Mouse (Mus musculus): ENCODE results near the gene Rsc1a1. TPM values are rescaled to one million over a fixed set of nuclear protein-coding genes. Genes with fewer than 3 reads are reported as not detected.

Rsc1a1 gene
- not detected for polyA plus RNA-seq (2017; shearing (Covaris generic))

DNA sequence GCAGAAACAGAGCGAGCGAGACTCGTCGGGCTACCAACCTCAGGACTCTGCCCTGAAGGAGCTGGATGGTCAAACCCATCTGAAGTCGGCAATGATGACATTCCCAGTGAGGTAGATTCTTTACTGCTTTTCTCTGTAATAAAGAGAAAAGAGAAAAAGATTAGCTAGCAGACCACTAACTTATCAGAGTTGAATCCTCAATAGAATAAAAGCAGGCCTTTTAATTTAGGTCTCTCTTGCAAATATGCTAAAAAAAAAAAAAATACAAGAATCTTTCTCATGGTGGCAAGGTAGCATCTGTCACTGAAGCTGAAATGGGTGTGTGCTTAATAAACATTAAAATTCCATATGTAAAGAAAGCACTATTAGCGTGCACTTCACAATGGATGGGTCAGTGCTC, at the start of gene Rsc1a1:
Gene Rsc1a1 (minus strand): TSS at position 101 of the 400 bp plus-strand sequence.

GRCm38 (mm10) chr4:141722731-141723672, 37.6 kb upstream of the Rsc1a1 start, which contains the start of gene Ddi2:
Gene Ddi2 (minus strand): TSS chr4:141723419.

DNA sequence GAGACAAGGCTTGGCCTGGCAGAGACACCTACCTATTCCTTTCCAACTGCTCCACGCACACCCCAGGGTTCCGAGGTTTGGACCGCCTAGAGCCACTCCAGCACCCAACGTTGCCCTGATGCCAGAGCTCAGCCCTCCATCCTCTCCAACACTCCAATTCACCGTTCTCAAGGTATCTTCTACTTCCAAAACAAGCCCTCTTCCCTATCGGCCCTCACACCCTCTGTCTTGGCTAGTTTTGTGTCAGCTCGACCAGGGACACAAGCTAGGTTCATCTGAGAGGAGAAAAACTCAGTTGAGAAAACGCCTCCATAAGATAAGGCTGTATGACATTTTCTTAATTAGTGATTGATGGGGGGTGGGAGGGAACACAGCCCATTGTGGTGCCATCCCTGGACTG, 20.6 kb downstream of the Rsc1a1 start, which contains the start of gene Plekhm2:
Gene Plekhm2 (minus strand): TSS at position 101 of the 400 bp plus-strand sequence.

Other genes starting within 250 kb of the Rsc1a1 start
- not detected for gene Srarp, start 249.5 kb downstream of the Rsc1a1 start, polyA plus RNA-seq (2017; shearing (Covaris generic))
- gene Zbtb17, start 240.9 kb downstream of the Rsc1a1 start, polyA plus RNA-seq (2017; shearing (Covaris generic)), result 42.6 TPM
- 7.7 TPM for gene Spen, start 147.0 kb downstream of the Rsc1a1 start, polyA plus RNA-seq (2017; shearing (Covaris generic))
- not detected for gene Fblim1, start 79.5 kb downstream of the Rsc1a1 start, polyA plus RNA-seq (2017; shearing (Covaris generic))
- 0.17 TPM for gene Tmem82, start 67.0 kb downstream of the Rsc1a1 start, polyA plus RNA-seq (2017; shearing (Covaris generic))
- gene Slc25a34, start 61.8 kb downstream of the Rsc1a1 start, polyA plus RNA-seq (2017; shearing (Covaris generic)), result 0.10 TPM
- gene Plekhm2, start 20.7 kb downstream of the Rsc1a1 start, polyA plus RNA-seq (2017; shearing (Covaris generic)), result 5.8 TPM
- 4.7 TPM for gene Ddi2, start 37.8 kb upstream of the Rsc1a1 start, polyA plus RNA-seq (2017; shearing (Covaris generic))
- not detected for gene Agmat, start 61.1 kb upstream of the Rsc1a1 start, polyA plus RNA-seq (2017; shearing (Covaris generic))
- gene Dnajc16, start 105.3 kb upstream of the Rsc1a1 start, polyA plus RNA-seq (2017; shearing (Covaris generic)), result 5.1 TPM
- 18.5 TPM for gene Casp9, start 108.0 kb upstream of the Rsc1a1 start, polyA plus RNA-seq (2017; shearing (Covaris generic))
- not detected for gene Cela2a, start 140.6 kb upstream of the Rsc1a1 start, polyA plus RNA-seq (2017; shearing (Covaris generic))
- not detected for gene Ctrc, start 160.8 kb upstream of the Rsc1a1 start, polyA plus RNA-seq (2017; shearing (Covaris generic))
- 13.9 TPM for gene Efhd2, start 189.3 kb upstream of the Rsc1a1 start, polyA plus RNA-seq (2017; shearing (Covaris generic))